Mouse (Mus musculus): ENCODE results near the gene Tmem256. TPM values are rescaled to one million over a fixed set of nuclear protein-coding genes. Genes with fewer than 3 reads are reported as not detected.
"Not testable (repeated sequence)": the region's sequence is repeated elsewhere in the genome, so short reads cannot be mapped to it uniquely, and the experiment has no call there.

Gene Tmem256
- polyA plus RNA-seq, 1 experiment from 2014 or later: 354 TPM

DNA sequence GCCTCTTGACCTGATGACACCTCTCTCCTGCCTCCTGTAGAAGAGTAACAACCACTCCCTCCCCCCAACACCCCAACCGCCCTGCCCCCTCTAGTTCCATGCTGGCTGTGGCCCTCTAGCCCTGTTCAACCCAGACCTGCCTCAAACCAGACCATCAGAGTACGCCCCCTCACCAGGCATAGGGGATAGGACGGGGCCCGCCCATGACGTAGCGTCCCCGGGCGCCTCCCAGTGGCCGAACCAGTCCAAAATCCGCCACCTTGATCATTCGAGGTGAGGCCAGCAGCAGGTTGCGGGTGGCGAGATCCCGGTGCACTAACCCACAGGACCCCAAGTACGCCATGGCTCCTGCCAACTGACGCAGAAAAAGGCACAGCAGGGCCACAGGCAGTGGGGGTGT, 17.0 kb downstream of the Tmem256 start:
- peak; percentile 66 for ATAC-seq (ENCODE audit: low FRiP score, low TSS enrichment)
- Histone ChIP-seq H3K27ac (ENCODE audit: low read depth, low read length) (no peak overlapping the region), H3K36me3 (ENCODE audit: control insufficient read depth, insufficient read depth, low read length) (peaks cover 20% of the 10 kb centered on the region), H3K9me3 (ENCODE audit: control insufficient read depth, low read length) (no peaks in the 10 kb centered on the region), H3K9ac (ENCODE audit: low read depth, low read length) (peak overlapping the region; percentile 12; the same call in 1 of the 2 replicates), H3K4me2 (replicated peaks; ENCODE audit: low read depth, low read length) (no peak overlapping the region), H3K4me3 (ENCODE audit: low read length) (no peak overlapping the region; the same call in 1 of the 2 replicates), H3K27me3 (ENCODE audit: control insufficient read depth, insufficient read depth, low read length) (peaks cover 9% of the 10 kb centered on the region), H3K4me1 (ENCODE audit: control insufficient read depth, insufficient read depth, low read length) (peaks cover 4% of the 10 kb centered on the region; the same call in 1 of the 2 replicates)
- WGBS: 24% methylated on average over 16 of the region's 16 CpGs

DNA sequence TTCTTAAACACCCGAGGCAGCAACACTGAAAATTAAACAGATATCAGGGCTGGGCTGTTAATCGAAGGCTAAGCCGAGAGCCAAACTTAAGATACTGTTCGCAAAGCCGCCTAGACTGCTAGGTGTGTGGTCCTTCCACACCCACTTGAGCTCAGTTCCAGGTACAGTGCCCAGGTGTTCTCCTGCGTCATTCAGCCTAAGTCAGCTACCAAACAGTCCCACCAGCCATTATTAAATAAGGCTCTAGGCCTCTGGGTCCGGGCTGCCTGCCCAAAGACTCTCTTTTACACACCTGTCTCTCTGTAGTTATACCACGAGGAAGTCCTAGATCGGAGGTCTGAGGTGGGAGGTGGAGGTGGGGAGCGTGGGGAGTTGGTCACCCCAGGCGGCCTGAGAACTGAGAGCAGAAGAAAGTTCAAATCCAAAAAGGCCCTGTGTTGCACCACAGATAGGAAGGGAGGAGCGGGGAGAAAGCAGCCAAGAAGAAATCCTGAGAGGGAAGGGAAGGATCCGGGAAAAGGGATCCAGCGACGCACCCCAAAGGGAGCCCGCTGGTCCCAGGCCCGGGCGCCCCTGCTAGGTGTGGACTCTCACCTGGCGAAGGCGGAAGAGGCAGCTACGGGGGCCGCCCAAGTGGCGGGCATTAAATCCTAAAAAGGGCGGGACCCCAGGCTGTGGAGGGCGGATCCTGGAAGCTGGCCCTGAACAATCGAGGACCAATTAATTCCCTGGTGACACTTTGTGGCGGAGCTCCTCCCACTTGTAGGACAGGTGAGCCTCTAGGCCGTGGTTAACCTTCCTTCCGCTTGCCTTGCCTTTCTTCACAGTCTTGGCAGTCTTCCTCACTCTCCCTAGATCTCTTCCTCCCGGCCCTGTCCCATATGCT, 20.0 kb downstream of the Tmem256 start, which contains the start of gene Tnk1:
TSS of gene Tnk1 (minus strand) at position 618 of the 886 bp plus-strand sequence.
- peaks cover 9% of the 10 kb centered on the region for H3K27me3 ChIP-seq (ENCODE audit: control insufficient read depth, insufficient read depth, low read length)
- H3K9me3 ChIP-seq (ENCODE audit: control insufficient read depth, low read length): no peaks in the 10 kb centered on the region
- H3K4me2 ChIP-seq (replicated peaks; ENCODE audit: low read depth, low read length): peak within 1 kb of the TSS; percentile 29
- ATAC-seq (ENCODE audit: low FRiP score, low TSS enrichment): peak; percentile 36; the same call in 1 of the 2 replicates
- no peak within 1 kb of the TSS for H3K27ac ChIP-seq (ENCODE audit: low read depth, low read length)
- H3K4me3 ChIP-seq (ENCODE audit: low read length): peak within 1 kb of the TSS; percentile 20
- H3K4me1 ChIP-seq (ENCODE audit: control insufficient read depth, insufficient read depth, low read length): peaks cover 4% of the 10 kb centered on the region; the same call in 1 of the 2 replicates
- 18% methylated on average over 30 of the region's 30 CpGs for WGBS
- H3K36me3 ChIP-seq (ENCODE audit: control insufficient read depth, insufficient read depth, low read length): no peaks in the 10 kb centered on the region
- peak within 1 kb of the TSS; percentile 50; the same call in 1 of the 2 replicates for H3K9ac ChIP-seq (ENCODE audit: low read depth, low read length)

DNA sequence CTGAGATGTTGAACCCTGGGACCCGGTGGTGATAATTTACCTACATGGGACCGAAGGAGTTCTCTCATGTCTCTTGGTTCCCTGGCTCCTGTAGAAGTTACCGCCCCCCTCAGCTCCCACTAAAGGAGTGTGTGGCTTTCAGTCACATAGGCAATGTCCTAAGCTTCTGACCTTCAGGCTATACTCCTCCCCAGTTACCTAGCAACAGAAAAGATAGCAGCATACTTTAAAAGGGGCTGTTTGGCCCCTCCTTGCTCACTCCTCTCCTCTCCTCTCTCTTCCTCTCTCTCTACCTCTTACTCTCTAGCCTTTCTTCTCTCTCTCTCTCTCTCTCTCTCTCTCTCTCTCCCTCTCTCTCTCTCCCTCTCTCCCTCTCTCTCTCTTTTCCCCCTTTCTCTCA, 25.4 kb downstream of the Tmem256 start:
- not testable (repeated sequence) for H3K36me3 ChIP-seq (ENCODE audit: control insufficient read depth, insufficient read depth, low read length); H3K4me3 ChIP-seq (ENCODE audit: low read length); H3K4me1 ChIP-seq (ENCODE audit: control insufficient read depth, insufficient read depth, low read length); ATAC-seq (ENCODE audit: low FRiP score, low TSS enrichment); H3K9ac ChIP-seq (ENCODE audit: low read depth, low read length); H3K9me3 ChIP-seq (ENCODE audit: control insufficient read depth, low read length); H3K4me2 ChIP-seq (replicated peaks; ENCODE audit: low read depth, low read length); H3K27me3 ChIP-seq (ENCODE audit: control insufficient read depth, insufficient read depth, low read length); H3K27ac ChIP-seq (ENCODE audit: low read depth, low read length)
- WGBS: 55% methylated on average over 3 of the region's 3 CpGs

DNA sequence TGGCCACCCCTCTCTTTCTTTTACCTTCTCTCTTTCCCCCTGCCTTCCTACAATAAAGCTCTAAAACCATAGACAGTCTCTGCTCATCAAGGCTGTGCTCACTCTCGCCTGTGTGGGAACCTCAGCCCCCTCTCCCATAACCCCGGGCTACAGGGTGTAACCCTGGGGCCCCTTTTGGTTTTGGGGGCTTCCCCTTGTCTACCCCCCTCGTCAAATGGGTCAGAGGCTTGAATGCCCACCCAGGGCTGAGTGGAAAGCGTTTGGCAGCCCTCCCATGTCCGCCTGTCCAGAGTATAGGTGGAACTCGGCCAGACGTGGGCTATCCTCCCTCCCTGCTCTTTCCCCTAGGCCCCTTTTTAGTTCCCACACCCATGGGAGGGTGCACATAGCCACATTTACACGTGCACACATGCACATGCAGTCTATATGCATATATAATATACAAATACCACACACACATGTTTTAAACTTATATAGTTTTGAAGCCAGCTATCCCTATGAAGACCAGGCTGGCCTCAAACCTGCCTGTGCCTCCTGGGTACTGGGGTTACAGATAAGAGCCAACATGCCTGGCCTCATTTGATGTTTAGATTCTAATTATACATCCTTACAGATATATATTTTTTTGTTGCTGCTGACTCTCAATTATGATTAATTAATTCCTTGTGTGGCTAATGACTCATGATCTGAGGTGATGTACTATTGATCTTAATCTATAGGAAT, 26.0 kb downstream of the Tmem256 start:
- 44% methylated on average over 8 of the region's 8 CpGs for WGBS
- no peak for ATAC-seq (ENCODE audit: low FRiP score, low TSS enrichment)

DNA sequence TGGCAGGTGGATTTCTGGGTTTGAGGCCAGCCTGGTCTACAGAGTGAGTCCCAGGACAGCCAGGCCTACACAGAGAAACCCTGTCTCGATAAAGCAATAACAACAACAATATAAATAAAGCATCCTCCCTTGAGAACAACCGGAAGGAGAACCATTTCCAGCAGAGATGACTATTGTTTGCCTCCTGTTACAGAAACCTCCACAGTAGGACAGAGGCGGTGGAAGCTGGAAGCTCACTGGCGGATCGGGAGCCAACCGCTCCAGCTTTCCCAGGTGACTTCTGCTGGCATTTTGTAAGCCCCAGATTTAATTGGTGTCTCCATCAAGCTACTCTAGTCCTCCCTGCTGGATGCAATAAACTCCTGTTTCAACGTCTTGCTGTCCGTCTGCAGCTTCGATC, 27.2 kb downstream of the Tmem256 start:
- 82% methylated on average over 9 of the region's 9 CpGs for WGBS

More for the DNA sequence above, 26.0 kb downstream of the Tmem256 start:
- H3K9ac ChIP-seq (ENCODE audit: low read depth, low read length): no peak overlapping the region
- no peaks in the 10 kb centered on the region for H3K36me3 ChIP-seq (ENCODE audit: control insufficient read depth, insufficient read depth, low read length)
- H3K27ac ChIP-seq (ENCODE audit: low read depth, low read length): no peak overlapping the region
- H3K9me3 ChIP-seq (ENCODE audit: control insufficient read depth, low read length): no peaks in the 10 kb centered on the region
- H3K4me2 ChIP-seq (replicated peaks; ENCODE audit: low read depth, low read length): no peak overlapping the region
- H3K4me3 ChIP-seq (ENCODE audit: low read length): no peak overlapping the region
- no peaks in the 10 kb centered on the region for H3K27me3 ChIP-seq (ENCODE audit: control insufficient read depth, insufficient read depth, low read length)
- H3K4me1 ChIP-seq (ENCODE audit: control insufficient read depth, insufficient read depth, low read length): no peaks in the 10 kb centered on the region

DNA sequence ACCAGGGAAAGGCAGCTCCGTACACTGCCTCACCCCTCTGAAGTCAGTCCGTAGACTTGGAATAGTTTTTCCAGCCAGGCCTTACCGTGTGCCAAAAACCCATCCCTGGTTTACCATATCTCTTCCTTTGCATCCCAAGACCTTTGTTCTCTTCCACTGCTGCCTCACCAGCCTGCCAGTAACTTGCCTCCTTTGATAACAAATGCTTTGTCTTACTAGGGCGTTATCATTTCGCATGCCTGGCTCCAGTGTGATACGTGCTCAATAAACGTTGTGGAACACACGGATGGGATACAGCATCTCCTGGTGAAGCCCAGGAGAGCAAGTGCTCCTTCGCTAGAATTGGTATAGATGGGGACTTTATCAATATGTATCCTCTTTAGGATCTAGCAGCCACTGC, 29.0 kb downstream of the Tmem256 start:
- H3K36me3 ChIP-seq (ENCODE audit: control insufficient read depth, insufficient read depth, low read length): no peaks in the 10 kb centered on the region
- H3K9me3 ChIP-seq (ENCODE audit: control insufficient read depth, low read length): no peaks in the 10 kb centered on the region
- no peak overlapping the region for H3K9ac ChIP-seq (ENCODE audit: low read depth, low read length)
- H3K4me2 ChIP-seq (replicated peaks; ENCODE audit: low read depth, low read length): no peak overlapping the region
- H3K4me3 ChIP-seq (ENCODE audit: low read length): no peak overlapping the region
- WGBS: 75% methylated on average over 9 of the region's 9 CpGs
- no peak overlapping the region for H3K27ac ChIP-seq (ENCODE audit: low read depth, low read length)
- no peaks in the 10 kb centered on the region for H3K4me1 ChIP-seq (ENCODE audit: control insufficient read depth, insufficient read depth, low read length)
- H3K27me3 ChIP-seq (ENCODE audit: control insufficient read depth, insufficient read depth, low read length): no peaks in the 10 kb centered on the region
- no peak for ATAC-seq (ENCODE audit: low FRiP score, low TSS enrichment)

More for the DNA sequence above, 27.2 kb downstream of the Tmem256 start:
- Histone ChIP-seq H3K27me3 (ENCODE audit: control insufficient read depth, insufficient read depth, low read length) (no peaks in the 10 kb centered on the region), H3K4me2 (replicated peaks; ENCODE audit: low read depth, low read length) (no peak overlapping the region), H3K9ac (ENCODE audit: low read depth, low read length) (no peak overlapping the region), H3K4me1 (ENCODE audit: control insufficient read depth, insufficient read depth, low read length) (no peaks in the 10 kb centered on the region), H3K4me3 (ENCODE audit: low read length) (no peak overlapping the region), H3K27ac (ENCODE audit: low read depth, low read length) (no peak overlapping the region), H3K36me3 (ENCODE audit: control insufficient read depth, insufficient read depth, low read length) (no peaks in the 10 kb centered on the region), H3K9me3 (ENCODE audit: control insufficient read depth, low read length) (no peaks in the 10 kb centered on the region)
- no peak for ATAC-seq (ENCODE audit: low FRiP score, low TSS enrichment)

DNA sequence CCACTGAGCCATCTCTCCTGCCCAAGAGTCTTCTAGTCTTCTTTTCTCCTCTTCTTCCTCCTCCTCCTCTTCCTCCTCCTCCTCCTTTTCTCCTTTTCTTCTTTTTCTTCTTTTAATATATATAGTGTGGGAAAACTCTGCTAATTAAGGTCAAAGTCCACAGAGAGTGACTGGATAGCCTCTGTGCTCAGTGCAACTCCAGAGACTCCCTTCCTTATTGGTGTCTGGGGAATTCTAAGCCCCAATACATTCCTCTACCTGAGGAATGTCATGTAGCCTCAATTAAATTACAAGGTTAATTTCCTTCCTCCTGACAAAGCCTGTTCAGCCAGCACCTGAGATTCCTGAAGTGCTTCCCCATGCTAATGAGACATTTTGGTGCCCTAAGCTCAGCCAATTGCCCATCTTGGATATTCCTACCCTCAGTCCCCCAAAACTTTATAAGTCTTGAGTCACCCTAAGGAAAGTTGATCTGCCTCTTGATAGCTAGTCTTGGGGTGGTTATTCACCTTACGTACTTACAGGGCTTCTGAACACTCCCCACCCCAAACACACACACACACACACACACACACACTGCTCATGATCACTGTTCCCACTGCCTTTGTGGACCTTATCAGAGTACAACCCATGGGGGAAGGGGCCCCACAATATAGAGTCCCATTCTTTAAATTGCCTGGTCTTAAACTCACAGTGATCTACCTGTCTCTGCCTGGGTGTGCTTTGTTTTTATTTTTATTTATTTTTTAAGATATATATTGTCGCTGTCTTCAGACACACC, 32.2 kb downstream of the Tmem256 start:
- no peaks in the 10 kb centered on the region for H3K27me3 ChIP-seq (ENCODE audit: control insufficient read depth, insufficient read depth, low read length)
- no peak overlapping the region for H3K4me3 ChIP-seq (ENCODE audit: low read length)
- H3K4me2 ChIP-seq (replicated peaks; ENCODE audit: low read depth, low read length): no peak overlapping the region
- H3K27ac ChIP-seq (ENCODE audit: low read depth, low read length): no peak overlapping the region
- no peak for ATAC-seq (ENCODE audit: low FRiP score, low TSS enrichment)
- H3K9me3 ChIP-seq (ENCODE audit: control insufficient read depth, low read length): no peaks in the 10 kb centered on the region
- WGBS: 94% methylated on average over 2 of the region's 2 CpGs
- no peaks in the 10 kb centered on the region for H3K4me1 ChIP-seq (ENCODE audit: control insufficient read depth, insufficient read depth, low read length)
- H3K36me3 ChIP-seq (ENCODE audit: control insufficient read depth, insufficient read depth, low read length): no peaks in the 10 kb centered on the region
- no peak overlapping the region for H3K9ac ChIP-seq (ENCODE audit: low read depth, low read length)

DNA sequence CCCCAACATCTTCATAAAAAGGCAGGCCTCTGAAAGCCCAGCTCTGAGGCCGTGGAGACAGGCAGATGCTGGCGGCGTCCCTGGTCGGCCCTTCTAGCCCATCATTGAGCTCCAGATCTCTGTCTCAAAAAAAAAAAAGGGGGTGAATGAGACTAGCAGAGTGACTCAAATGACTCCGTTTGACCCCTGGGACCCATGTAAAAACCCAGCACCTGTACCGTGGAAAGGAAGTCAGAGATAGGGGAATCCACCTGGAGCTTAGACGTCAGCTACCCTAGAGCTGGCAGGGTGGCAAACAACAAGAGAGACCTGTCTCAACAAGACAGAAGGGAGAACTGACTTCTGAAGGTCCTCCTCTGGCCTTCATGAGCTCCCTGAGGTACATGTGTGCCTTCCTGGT, 33.5 kb downstream of the Tmem256 start:
- 92% methylated on average over 7 of the region's 7 CpGs for WGBS

More for the DNA sequence above, 33.5 kb downstream of the Tmem256 start:
- Histone ChIP-seq H3K4me1 (ENCODE audit: control insufficient read depth, insufficient read depth, low read length) (no peaks in the 10 kb centered on the region), H3K27ac (ENCODE audit: low read depth, low read length) (no peak overlapping the region), H3K9ac (ENCODE audit: low read depth, low read length) (no peak overlapping the region), H3K9me3 (ENCODE audit: control insufficient read depth, low read length) (no peaks in the 10 kb centered on the region), H3K4me3 (ENCODE audit: low read length) (no peak overlapping the region), H3K4me2 (replicated peaks; ENCODE audit: low read depth, low read length) (no peak overlapping the region), H3K36me3 (ENCODE audit: control insufficient read depth, insufficient read depth, low read length) (no peaks in the 10 kb centered on the region), H3K27me3 (ENCODE audit: control insufficient read depth, insufficient read depth, low read length) (no peaks in the 10 kb centered on the region)
- ATAC-seq (ENCODE audit: low FRiP score, low TSS enrichment): no peak

Data from kidney, embryonic 14.5 days (tissue).